Mouse (Mus musculus) midbrain, embryonic 14.5 days (tissue): ENCODE measurements at regions not wholly inside any gene's neighbourhood (a gene's known extent, or its start where the extent isn't known, plus 50 kb on each side); places are given as distances from the start of the nearest gene placed in this dataset.

Experiments
- ATAC-seq: fragments of 200-750 bp; cut with Nextera tagmentation; 2 replicates; pipeline ENCODE4 v1.8.0; 2017; ENCODE audit warnings: moderate number of reproducible peaks, moderate library complexity; ENCODE audit not compliant: low FRiP score, low TSS enrichment
- DNase-seq: peaks from one replicate; pipeline ENCODE4 v3.0.0-alpha.2; 2015
- H3K27ac ChIP-seq: fragments of 300-500 bp; sonication (generic); replicated peaks from 2 replicates; pipeline ENCODE4 v1.5.1; 2014; ENCODE audit warnings: mild to moderate bottlenecking, low read depth, low read length, moderate library complexity
- H3K27me3 ChIP-seq: fragments of 300-500 bp; sonication (generic); 2 replicates; pipeline ENCODE4 v1.6.1; 2014; ENCODE audit warnings: low read length, control low read depth, mixed read lengths; ENCODE audit not compliant: control insufficient read depth, insufficient read depth
- H3K36me3 ChIP-seq: fragments of 300-500 bp; sonication (generic); 2 replicates; pipeline ENCODE4 v1.6.1; 2014; ENCODE audit warnings: low read length, control low read depth; ENCODE audit not compliant: control insufficient read depth, insufficient read depth
- H3K4me1 ChIP-seq: fragments of 300-500 bp; sonication (generic); 2 replicates; pipeline ENCODE4 v1.6.1; 2014; ENCODE audit warnings: mild to moderate bottlenecking, antibody characterized with exemption, low read length, control low read depth; ENCODE audit not compliant: control insufficient read depth, insufficient read depth
- H3K4me2 ChIP-seq: fragments of 300-500 bp; sonication (generic); 2 replicates; pipeline ENCODE4 v1.6.1; 2014; ENCODE audit warnings: mild to moderate bottlenecking, low read length, moderate library complexity
- H3K4me3 ChIP-seq: fragments of 300-500 bp; sonication (generic); replicated peaks from 2 replicates; pipeline ENCODE4 v1.5.1; 2014; ENCODE audit warnings: low read depth, low read length
- H3K9ac ChIP-seq: fragments of 300-500 bp; sonication (generic); replicated peaks from 2 replicates; pipeline ENCODE4 v1.6.1; 2014; ENCODE audit warnings: mild to moderate bottlenecking, low read length, moderate library complexity
- H3K9me3 ChIP-seq: fragments of 300-500 bp; sonication (generic); 2 replicates; pipeline ENCODE4 v1.6.1; 2016; ENCODE audit warnings: low read length, control low read depth, mixed read lengths; ENCODE audit not compliant: control insufficient read depth
- WGBS: fragments of 180-500 bp; shearing (Covaris S2); extraction: QIAGEN DNeasy Blood & Tissue Kit; methylation state at CpG from one replicate; pipeline ENCODE4 v1.1.7; 2014; 5-methylcytosine and 5-hydroxymethylcytosine counted together

DNA sequence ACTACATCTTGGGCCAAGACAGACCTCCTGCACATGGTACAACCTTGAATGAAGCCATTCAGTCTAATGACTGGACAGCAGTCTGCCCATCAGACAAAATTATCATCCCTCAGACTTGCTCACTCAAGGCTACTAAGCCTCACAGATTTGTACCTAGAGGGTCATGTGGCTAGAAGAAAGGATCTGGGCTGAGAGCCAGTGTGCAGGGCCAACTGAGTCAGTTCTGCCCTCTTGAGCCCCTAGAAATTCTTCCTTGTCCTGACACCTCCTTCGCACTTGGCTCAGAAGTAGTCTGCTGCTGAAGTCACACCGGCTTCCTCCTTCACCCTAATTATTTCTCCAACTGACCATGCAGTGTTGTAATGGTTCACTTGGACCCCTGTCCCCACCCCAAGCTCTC lies 207.5 kb downstream of the Qk start:
- Histone ChIP-seq H3K36me3 (no peaks in the 10 kb centered on the region), H3K9ac (no peak overlapping the region), H3K4me2 (no peak overlapping the region), H3K27ac (no peak overlapping the region), H3K4me3 (no peak overlapping the region), H3K4me1 (peaks cover 9% of the 10 kb centered on the region), H3K9me3 (no peaks in the 10 kb centered on the region), H3K27me3 (no peaks in the 10 kb centered on the region)
- 92% methylated on average over 2 of the region's 2 CpGs for WGBS
- DNase-seq (no peak), ATAC-seq (no peak)

DNA sequence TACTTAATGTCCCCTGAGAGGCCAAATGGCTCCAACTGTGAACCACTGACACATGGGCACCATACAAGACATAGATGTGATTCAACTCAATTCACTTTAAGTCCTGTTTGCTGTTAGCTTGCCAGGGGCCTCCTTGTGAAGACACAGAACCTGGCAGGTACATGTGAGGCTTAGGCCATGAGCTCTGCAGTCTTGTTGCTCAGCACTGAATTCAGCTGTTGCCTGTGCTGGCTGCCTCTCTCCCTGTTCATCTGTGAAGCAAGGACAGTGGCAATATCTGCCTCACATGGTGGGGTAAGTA lies 209.3 kb downstream of the Qk start:
- Histone ChIP-seq H3K36me3 (no peaks in the 10 kb centered on the region), H3K27ac (no peak overlapping the region), H3K9me3 (no peaks in the 10 kb centered on the region), H3K4me3 (no peak overlapping the region), H3K4me1 (peaks cover 9% of the 10 kb centered on the region), H3K4me2 (no peak overlapping the region), H3K27me3 (no peaks in the 10 kb centered on the region), H3K9ac (no peak overlapping the region)
- DNase-seq = no peak
- no peak for ATAC-seq

DNA sequence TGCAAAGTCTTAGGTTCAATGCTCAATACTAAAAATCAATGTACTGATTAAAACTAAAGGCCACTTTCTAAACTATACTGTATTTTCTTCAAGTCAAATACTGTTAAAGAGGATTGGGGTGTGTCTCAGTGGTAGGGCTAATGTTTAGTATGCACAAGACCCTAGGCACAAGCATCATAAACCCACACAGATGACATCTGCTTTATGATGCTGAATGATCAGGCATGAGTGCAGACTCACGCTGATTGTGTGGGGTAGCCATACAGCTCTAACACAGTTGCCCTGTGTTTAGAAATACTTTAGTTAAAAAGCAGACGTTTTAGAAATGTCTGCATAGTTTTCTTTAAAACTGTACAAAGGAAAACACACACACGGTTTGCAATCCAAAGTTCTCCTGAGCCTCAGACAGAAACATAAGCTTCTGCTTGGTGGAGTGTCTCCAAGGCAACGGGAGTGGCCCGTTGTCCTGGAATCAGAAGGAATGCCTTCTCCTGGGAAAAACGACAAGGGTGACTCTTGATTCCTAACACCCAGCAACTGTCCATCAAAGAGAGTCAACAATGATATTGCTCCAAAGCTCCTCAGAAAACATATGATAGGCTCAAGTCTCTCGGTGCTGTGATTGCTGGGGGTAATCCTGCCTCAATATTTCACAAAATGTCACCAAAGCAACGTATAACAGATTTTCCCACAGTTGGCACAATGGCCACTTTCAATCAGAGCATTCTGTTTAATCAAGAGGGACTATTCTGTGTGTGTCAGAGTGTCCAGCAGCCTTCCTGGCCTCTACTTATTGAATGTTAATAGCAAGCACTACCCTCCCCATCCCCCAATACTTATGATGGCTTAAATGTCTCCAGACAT lies 209.9 kb downstream of the Qk start:
- no peaks in the 10 kb centered on the region for H3K27me3 ChIP-seq
- H3K9ac ChIP-seq = no peak overlapping the region
- ATAC-seq (peak; percentile 43; the same call in 1 of the 2 replicates), DNase-seq (peak; percentile 73)
- no peaks in the 10 kb centered on the region for H3K9me3 ChIP-seq
- H3K27ac ChIP-seq = no peak overlapping the region
- no peaks in the 10 kb centered on the region for H3K36me3 ChIP-seq
- H3K4me3 ChIP-seq = no peak overlapping the region
- no peak overlapping the region for H3K4me2 ChIP-seq
- peaks cover 9% of the 10 kb centered on the region for H3K4me1 ChIP-seq
- 9% methylated on average over 8 of the region's 8 CpGs for WGBS

DNA sequence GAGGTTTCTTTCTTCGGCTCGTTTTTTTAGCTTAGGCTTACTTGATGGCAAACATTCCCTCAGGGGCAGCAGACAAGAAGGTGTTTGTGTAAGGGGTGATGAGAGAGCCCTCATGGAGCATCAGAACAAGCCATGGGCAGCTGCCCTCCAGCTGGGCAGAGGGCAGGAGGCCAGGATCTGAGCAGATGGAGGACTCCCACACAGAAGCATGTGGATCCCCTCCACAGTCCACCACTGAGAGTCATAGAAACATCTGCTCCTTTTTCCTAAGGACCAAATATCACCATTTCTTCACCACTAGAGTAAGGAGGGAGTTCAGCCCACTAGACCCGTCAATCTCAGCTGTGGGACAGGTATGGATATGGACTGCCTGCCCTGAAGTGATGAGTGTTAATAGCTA lies 214.4 kb downstream of the Qk start:
- DNase-seq (no peak), ATAC-seq (no peak)
- H3K4me3 ChIP-seq = no peak overlapping the region
- 85% methylated on average over 3 of the region's 3 CpGs for WGBS
- H3K4me1 ChIP-seq = peaks cover 8% of the 10 kb centered on the region
- no peaks in the 10 kb centered on the region for H3K27me3 ChIP-seq
- no peaks in the 10 kb centered on the region for H3K9me3 ChIP-seq
- H3K36me3 ChIP-seq = no peaks in the 10 kb centered on the region
- no peak overlapping the region for H3K4me2 ChIP-seq
- no peak overlapping the region for H3K27ac ChIP-seq
- H3K9ac ChIP-seq = no peak overlapping the region

DNA sequence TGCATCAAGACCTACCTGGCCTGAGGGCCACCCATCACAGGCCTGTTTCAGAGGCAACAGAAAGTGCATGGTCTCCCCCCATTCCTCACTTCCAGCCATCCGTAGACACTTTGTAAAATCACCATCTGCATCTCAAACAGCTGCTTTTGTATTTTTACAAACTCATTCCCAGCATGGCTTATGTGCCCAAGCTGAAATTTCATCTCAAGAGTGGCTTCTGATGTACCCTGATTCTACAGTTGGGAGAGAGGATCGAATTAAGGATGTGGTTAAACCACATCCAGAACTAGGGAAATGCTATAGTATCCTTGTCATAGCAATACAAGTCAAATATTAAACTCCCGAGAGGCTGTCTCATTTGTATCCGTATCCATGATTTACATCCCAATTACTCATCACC lies 221.5 kb downstream of the Qk start:
- Histone ChIP-seq H3K4me2 (no peak overlapping the region), H3K4me1 (peaks cover 3% of the 10 kb centered on the region; the same call in 1 of the 2 replicates), H3K36me3 (no peaks in the 10 kb centered on the region), H3K4me3 (no peak overlapping the region), H3K27me3 (no peaks in the 10 kb centered on the region), H3K9me3 (no peaks in the 10 kb centered on the region), H3K27ac (no peak overlapping the region), H3K9ac (no peak overlapping the region)
- DNase-seq (no peak), ATAC-seq (no peak)
- 75% methylated on average over 4 of the region's 4 CpGs for WGBS

DNA sequence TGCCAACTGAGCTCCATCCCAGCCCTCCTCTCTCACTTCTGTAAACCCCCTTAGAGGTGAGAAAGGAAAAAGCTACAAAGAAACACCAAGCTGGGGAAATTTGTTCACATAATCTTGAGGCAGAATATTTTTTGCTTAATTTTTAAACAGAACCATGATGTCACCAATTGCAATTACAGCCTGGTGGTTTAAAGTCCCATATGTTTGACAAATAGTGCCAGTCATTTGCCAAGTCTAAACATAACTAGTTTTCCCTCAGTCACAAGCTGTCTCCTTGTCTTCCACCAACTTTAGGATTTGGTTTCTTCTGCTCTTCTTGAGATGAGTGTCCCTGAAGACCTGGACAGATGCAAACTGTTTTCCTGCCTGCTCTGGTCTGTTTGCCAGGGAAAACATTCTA lies 222.0 kb downstream of the Qk start:
- ATAC-seq (no peak), DNase-seq (no peak)
- H3K9me3 ChIP-seq = no peaks in the 10 kb centered on the region
- H3K27ac ChIP-seq = no peak overlapping the region
- H3K4me1 ChIP-seq = peaks cover 3% of the 10 kb centered on the region; the same call in 1 of the 2 replicates
- H3K36me3 ChIP-seq = no peaks in the 10 kb centered on the region
- H3K4me3 ChIP-seq = no peak overlapping the region
- no peaks in the 10 kb centered on the region for H3K27me3 ChIP-seq
- H3K4me2 ChIP-seq = no peak overlapping the region
- no peak overlapping the region for H3K9ac ChIP-seq

DNA sequence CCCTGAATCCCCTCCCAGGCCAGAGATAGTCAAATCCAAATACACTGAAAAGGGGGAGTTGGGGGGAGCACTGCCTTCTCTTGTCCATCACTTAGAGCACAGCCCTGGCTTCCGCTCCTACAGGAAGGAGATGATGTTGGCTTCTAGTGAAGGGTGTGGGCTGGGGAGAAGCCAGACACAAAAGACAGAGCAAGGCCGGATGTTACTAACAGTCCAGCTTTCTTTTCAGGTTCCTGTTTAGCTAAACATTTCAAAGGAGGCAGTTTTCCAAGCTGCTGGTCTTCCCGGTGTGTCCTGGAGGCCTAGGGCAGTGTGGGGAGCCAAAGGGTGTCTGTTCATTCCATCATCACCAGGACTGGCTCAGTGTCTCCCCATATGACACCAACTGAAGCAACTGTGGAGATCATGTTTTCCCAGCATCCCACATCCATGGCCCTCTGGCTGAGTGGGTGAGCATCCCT lies 223.8 kb downstream of the Qk start:
- ATAC-seq = no peak
- no peaks in the 10 kb centered on the region for H3K27me3 ChIP-seq
- H3K9me3 ChIP-seq = peaks cover 9% of the 10 kb centered on the region; the same call in 1 of the 2 replicates
- no peak for DNase-seq
- no peak overlapping the region for H3K9ac ChIP-seq
- H3K36me3 ChIP-seq = no peaks in the 10 kb centered on the region
- WGBS = 89% methylated on average over 3 of the region's 3 CpGs
- H3K4me2 ChIP-seq = no peak overlapping the region
- peaks cover 3% of the 10 kb centered on the region; the same call in 1 of the 2 replicates for H3K4me1 ChIP-seq
- no peak overlapping the region for H3K27ac ChIP-seq
- no peak overlapping the region for H3K4me3 ChIP-seq

DNA sequence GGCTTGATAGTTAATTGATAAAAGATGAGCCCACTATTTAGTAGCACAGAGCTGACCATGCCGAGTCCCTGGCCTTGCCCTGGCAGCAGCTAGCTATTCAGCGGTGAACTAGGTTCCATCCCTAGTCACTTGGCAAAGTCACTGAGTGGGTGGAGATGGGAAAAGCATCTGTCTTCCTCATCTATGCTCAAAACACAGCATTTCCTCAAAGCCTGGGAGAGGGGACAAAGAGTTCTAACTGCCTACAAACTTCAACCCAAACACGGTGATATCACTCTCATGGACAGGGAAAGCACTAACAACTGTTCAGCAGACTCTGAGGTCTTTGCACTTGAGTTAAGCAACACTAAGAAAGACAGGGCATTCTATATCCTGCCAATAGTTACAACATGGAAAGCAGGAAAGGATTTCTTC lies 225.5 kb downstream of the Qk start:
- Histone ChIP-seq H3K9me3 (peaks cover 9% of the 10 kb centered on the region; the same call in 1 of the 2 replicates), H3K9ac (no peak overlapping the region), H3K4me3 (no peak overlapping the region), H3K27me3 (no peaks in the 10 kb centered on the region), H3K4me2 (no peak overlapping the region), H3K4me1 (peaks cover 3% of the 10 kb centered on the region; the same call in 1 of the 2 replicates), H3K36me3 (no peaks in the 10 kb centered on the region), H3K27ac (no peak overlapping the region)
- DNase-seq = no peak
- ATAC-seq = no peak
- 90% methylated on average over 3 of the region's 3 CpGs for WGBS

DNA sequence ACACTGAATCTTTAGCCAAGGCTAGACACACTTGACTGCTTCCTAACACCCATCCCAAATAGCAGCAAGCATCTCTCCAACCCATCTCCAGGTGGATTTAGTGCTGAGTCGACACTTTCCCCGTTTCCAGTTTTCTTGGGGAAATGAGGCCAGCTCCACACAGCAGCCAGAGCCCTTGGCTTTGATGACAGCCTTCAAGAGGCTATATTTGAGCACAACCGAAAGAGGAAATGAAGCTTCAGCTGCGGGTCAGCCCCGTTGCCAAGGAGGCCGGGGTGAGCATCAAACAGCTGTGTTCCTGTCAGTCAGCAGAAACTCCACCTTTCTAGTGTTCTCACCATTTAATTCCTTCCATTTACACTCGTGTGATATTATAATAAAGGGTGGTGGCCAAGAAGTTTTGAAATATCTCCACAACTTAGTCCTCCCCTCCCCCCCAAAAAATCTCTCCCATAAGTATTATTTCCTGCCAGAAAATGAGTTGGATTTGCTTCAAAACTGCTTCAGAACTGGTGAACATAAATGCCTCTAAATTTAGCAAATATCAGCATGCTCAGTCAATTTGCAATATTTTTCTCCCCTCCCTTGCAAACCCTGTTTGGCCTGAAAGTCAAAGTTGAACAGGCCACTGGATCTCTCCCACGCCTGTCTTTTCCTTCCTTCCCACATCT lies 226.1 kb downstream of the Qk start:
- H3K4me1 ChIP-seq = peaks cover 3% of the 10 kb centered on the region; the same call in 1 of the 2 replicates
- no peak overlapping the region for H3K27ac ChIP-seq
- DNase-seq (no peak), ATAC-seq (no peak)
- H3K36me3 ChIP-seq = no peaks in the 10 kb centered on the region
- 83% methylated on average over 8 of the region's 8 CpGs for WGBS
- peaks cover 9% of the 10 kb centered on the region; the same call in 1 of the 2 replicates for H3K9me3 ChIP-seq
- H3K27me3 ChIP-seq = no peaks in the 10 kb centered on the region
- H3K4me3 ChIP-seq = no peak overlapping the region
- no peak overlapping the region for H3K4me2 ChIP-seq
- no peak overlapping the region for H3K9ac ChIP-seq
